Mouse (Mus musculus) forebrain, embryonic 14.5 days (tissue): ENCODE measurements around the gene Copg1. TPM values are rescaled to one million over a fixed set of nuclear protein-coding genes. Genes with fewer than 3 reads are reported as not detected.

Experiments
- ATAC-seq: fragments of 200-750 bp; cut with Nextera tagmentation; 2 replicates; pipeline ENCODE4 v1.8.0; 2017; ENCODE audit warnings: mild to moderate bottlenecking, moderate library complexity
- DNase-seq: peaks from one replicate; pipeline ENCODE4 v3.0.0-alpha.2; 2015; ENCODE audit warnings: low spot score
- H3K27ac ChIP-seq: fragments of 300-500 bp; sonication (generic); 2 replicates; pipeline ENCODE4 v1.5.1; 2014; ENCODE audit warnings: low read depth, mild to moderate bottlenecking, control low read depth, low read length, moderate library complexity
- H3K27me3 ChIP-seq: fragments of 300-500 bp; sonication (generic); replicated peaks from 2 replicates; pipeline ENCODE4 v1.6.1; 2014; ENCODE audit warnings: low read length, control low read depth, mixed read lengths; ENCODE audit not compliant: control insufficient read depth, insufficient read depth
- H3K36me3 ChIP-seq: fragments of 300-500 bp; sonication (generic); 2 replicates; pipeline ENCODE4 v1.6.1; 2014; ENCODE audit warnings: low read length, control low read depth; ENCODE audit not compliant: control insufficient read depth, insufficient read depth
- H3K4me1 ChIP-seq: fragments of 300-500 bp; sonication (generic); 2 replicates; pipeline ENCODE4 v1.6.1; 2014; ENCODE audit warnings: antibody characterized with exemption, low read length, control low read depth; ENCODE audit not compliant: control insufficient read depth, insufficient read depth
- H3K4me2 ChIP-seq: fragments of 300-500 bp; sonication (generic); 2 replicates; pipeline ENCODE4 v1.6.1; 2014; ENCODE audit warnings: mild to moderate bottlenecking, control low read depth, low read length
- H3K4me3 ChIP-seq: fragments of 300-500 bp; sonication (generic); 2 replicates; pipeline ENCODE4 v1.5.1; 2014; ENCODE audit warnings: low read depth, low read length, control low read depth
- H3K9ac ChIP-seq: fragments of 300-500 bp; sonication (generic); 2 replicates; pipeline ENCODE4 v1.6.1; 2014; ENCODE audit warnings: mild to moderate bottlenecking, low read length, control low read depth, moderate library complexity
- H3K9me3 ChIP-seq: fragments of 300-500 bp; sonication (generic); replicated peaks from 2 replicates; pipeline ENCODE4 v1.6.1; 2016; ENCODE audit warnings: low read length, control low read depth, mixed read lengths; ENCODE audit not compliant: control insufficient read depth
- WGBS: fragments of 180-500 bp; shearing (Covaris S2); extraction: QIAGEN DNeasy Blood & Tissue Kit; methylation state at CpG from one replicate; pipeline ENCODE4 v1.1.7; 2014; 5-methylcytosine and 5-hydroxymethylcytosine counted together
- polyA plus RNA-seq: library from polyadenylated mRNA; unstranded; fragments of >200 nt; fragmentation: Nextera tagmentation; extraction: Ambion mirVana; gene quantifications from 2 replicates; pipeline ENCODE4 v1.2.1, GENCODE M21; 2014

The Copg1 gene
- 148 and 158 TPM in 2 replicates for polyA plus RNA-seq

GRCm38 (mm10) chr6:87887594-87888233 is at the start of gene Copg1:
Gene Copg1 (plus strand): TSS chr6:87887814.
- ATAC-seq (peak; percentile 96), DNase-seq (peak; percentile 99)
- Histone ChIP-seq H3K9me3 (no peaks in the 10 kb centered on the region), H3K4me2 (peak within 1 kb of the TSS; percentile 93), H3K4me1 (peaks cover 8% of the 10 kb centered on the region), H3K27me3 (no peaks in the 10 kb centered on the region), H3K27ac (peak within 1 kb of the TSS; percentile 63; the same call in 1 of the 2 replicates), H3K36me3 (peaks cover 37% of the 10 kb centered on the region), H3K4me3 (peak within 1 kb of the TSS; percentile 77), H3K9ac (peak within 1 kb of the TSS; percentile 91)
- under 1% methylated on average over 31 of the region's 31 CpGs for whole genome bisulfite sequencing

- under 1% methylated on average over 46 of the region's 46 CpGs for WGBS
Measured at GRCm38 (mm10) chr6:87838551-87839197, 48.9 kb upstream of the Copg1 start, which contains the start of gene Isy1. Gene Isy1 (minus strand): TSS chr6:87838798.

GRCm38 (mm10) chr6:87839797-87840341 is 47.7 kb upstream of the Copg1 start:
- Histone ChIP-seq H3K4me1 (peaks cover 6% of the 10 kb centered on the region; the same call in 1 of the 2 replicates), H3K4me2 (no peak overlapping the region), H3K27me3 (no peaks in the 10 kb centered on the region), H3K36me3 (peaks cover 46% of the 10 kb centered on the region), H3K27ac (no peak overlapping the region), H3K9me3 (no peaks in the 10 kb centered on the region), H3K4me3 (no peak overlapping the region), H3K9ac (no peak overlapping the region)
- WGBS = 72% methylated on average over 11 of the region's 11 CpGs
- DNase-seq (no peak), ATAC-seq (no peak)

More at GRCm38 (mm10) chr6:87838551-87839197, 48.9 kb upstream of the Copg1 start, which contains the start of gene Isy1:
- Histone ChIP-seq H3K4me3 (peak within 1 kb of the TSS; percentile 76), H3K27me3 (no peaks in the 10 kb centered on the region), H3K9me3 (no peaks in the 10 kb centered on the region), H3K36me3 (peaks cover 46% of the 10 kb centered on the region), H3K9ac (peak within 1 kb of the TSS; percentile 87), H3K27ac (peak within 1 kb of the TSS; percentile 90), H3K4me2 (peak within 1 kb of the TSS; percentile 92), H3K4me1 (peaks cover 6% of the 10 kb centered on the region; the same call in 1 of the 2 replicates)
- DNase-seq (peak; percentile 98), ATAC-seq (peak; percentile 98)

- 86% methylated on average over 8 of the region's 8 CpGs for WGBS
- H3K36me3 ChIP-seq = peaks cover 45% of the 10 kb centered on the region
- H3K4me2 ChIP-seq = no peak overlapping the region
- H3K27me3 ChIP-seq = no peaks in the 10 kb centered on the region
- H3K4me3 ChIP-seq = no peak overlapping the region
- no peaks in the 10 kb centered on the region for H3K9me3 ChIP-seq
- H3K27ac ChIP-seq = no peak overlapping the region
- ATAC-seq (no peak), DNase-seq (no peak)
- peaks cover 6% of the 10 kb centered on the region; the same call in 1 of the 2 replicates for H3K4me1 ChIP-seq
- H3K9ac ChIP-seq = no peak overlapping the region
Measured at GRCm38 (mm10) chr6:87841635-87842034, 46.0 kb upstream of the Copg1 start.

- Histone ChIP-seq H3K4me2 (no peak overlapping the region), H3K36me3 (peaks cover 45% of the 10 kb centered on the region), H3K4me1 (peaks cover 4% of the 10 kb centered on the region; the same call in 1 of the 2 replicates), H3K27me3 (no peaks in the 10 kb centered on the region), H3K27ac (no peak overlapping the region), H3K9me3 (no peaks in the 10 kb centered on the region), H3K4me3 (no peak overlapping the region), H3K9ac (no peak overlapping the region)
- DNase-seq (no peak), ATAC-seq (no peak)
- WGBS = 35% methylated on average over 1 of the region's 1 CpGs
Measured at GRCm38 (mm10) chr6:87842254-87842653, 45.4 kb upstream of the Copg1 start.

- 94% methylated on average over 13 of the region's 13 CpGs for WGBS
- Histone ChIP-seq H3K9me3 (no peaks in the 10 kb centered on the region), H3K4me1 (peaks cover 9% of the 10 kb centered on the region), H3K27ac (no peak overlapping the region), H3K4me3 (no peak overlapping the region), H3K27me3 (no peaks in the 10 kb centered on the region), H3K36me3 (peaks cover 45% of the 10 kb centered on the region), H3K9ac (no peak overlapping the region), H3K4me2 (no peak overlapping the region)
- ATAC-seq = no peak
- no peak for DNase-seq
Measured at GRCm38 (mm10) chr6:87845031-87845695, 42.5 kb upstream of the Copg1 start.

GRCm38 (mm10) chr6:87846813-87847212 is 40.8 kb upstream of the Copg1 start:
- H3K27ac ChIP-seq = no peak overlapping the region
- H3K27me3 ChIP-seq = no peaks in the 10 kb centered on the region
- 85% methylated on average over 1 of the region's 1 CpGs for WGBS
- no peaks in the 10 kb centered on the region for H3K9me3 ChIP-seq
- peaks cover 36% of the 10 kb centered on the region for H3K36me3 ChIP-seq
- no peak overlapping the region for H3K4me3 ChIP-seq
- 0 out of 2 replicates have a peak overlapping the region, but pooled peaks have one; percentile 25 for H3K9ac ChIP-seq
- H3K4me2 ChIP-seq = no peak overlapping the region
- ATAC-seq (no peak), DNase-seq (no peak)
- H3K4me1 ChIP-seq = peaks cover 12% of the 10 kb centered on the region

- Histone ChIP-seq H3K27ac (no peak overlapping the region), H3K36me3 (peaks cover 9% of the 10 kb centered on the region), H3K9ac (peak overlapping the region; percentile 97), H3K4me3 (peak overlapping the region; percentile 100), H3K27me3 (no peaks in the 10 kb centered on the region), H3K4me1 (peaks cover 12% of the 10 kb centered on the region), H3K9me3 (no peaks in the 10 kb centered on the region), H3K4me2 (peak overlapping the region; percentile 66)
- DNase-seq = no peak
- under 1% methylated on average over 8 of the region's 8 CpGs for WGBS
- ATAC-seq = no peak
Measured at GRCm38 (mm10) chr6:87849780-87850154, 37.8 kb upstream of the Copg1 start.
